Mouse (Mus musculus) MN1 (cell line): ENCODE data around the gene Ctsll3.

Source experiments
- DNase-seq: peaks from one replicate; pipeline ENCODE4 v3.0.0-alpha.2; 2016; ENCODE audit warnings: low spot score

Ctsll3 gene

GRCm38 (mm10) chr13:60802749-60803148 is at the start of gene Ctsll3:
TSS of gene Ctsll3 (minus strand) at chr13:60802849.
- no peak for DNase-seq

- no peak for DNase-seq
Measured at GRCm38 (mm10) chr13:60848241-60849120, 45.8 kb upstream of the Ctsll3 start.

- no peak for DNase-seq
Measured at GRCm38 (mm10) chr13:60843153-60843552, 40.5 kb upstream of the Ctsll3 start.

GRCm38 (mm10) chr13:60842703-60843102 is 40.1 kb upstream of the Ctsll3 start:
- peak; percentile 44 for DNase-seq

GRCm38 (mm10) chr13:60839353-60839902 is 36.8 kb upstream of the Ctsll3 start:
- no peak for DNase-seq

GRCm38 (mm10) chr13:60826052-60826451 is 23.4 kb upstream of the Ctsll3 start:
- no peak for DNase-seq

GRCm38 (mm10) chr13:60820486-60821175 is 18.0 kb upstream of the Ctsll3 start:
- no peak for DNase-seq

GRCm38 (mm10) chr13:60819469-60819868 is 16.8 kb upstream of the Ctsll3 start:
- DNase-seq = peak; percentile 36

GRCm38 (mm10) chr13:60813722-60814121 is 11.1 kb upstream of the Ctsll3 start:
- DNase-seq = no peak

GRCm38 (mm10) chr13:60812768-60813167 is 10.1 kb upstream of the Ctsll3 start:
- DNase-seq = no peak

- no peak for DNase-seq
Measured at GRCm38 (mm10) chr13:60809690-60810089, 7.0 kb upstream of the Ctsll3 start.

GRCm38 (mm10) chr13:60789466-60789865 is 13.2 kb downstream of the Ctsll3 start:
- DNase-seq = no peak

GRCm38 (mm10) chr13:60786264-60786663 is 16.4 kb downstream of the Ctsll3 start, which contains the start of gene BC051665:
TSS of gene BC051665 (minus strand) at chr13:60786364.
- no peak for DNase-seq

GRCm38 (mm10) chr13:60783301-60783700 is 19.3 kb downstream of the Ctsll3 start:
- DNase-seq = no peak

- no peak for DNase-seq
Measured at GRCm38 (mm10) chr13:60780534-60780933, 22.1 kb downstream of the Ctsll3 start.

GRCm38 (mm10) chr13:60761161-60761560 is 41.5 kb downstream of the Ctsll3 start:
- no peak for DNase-seq

- no peak for DNase-seq
Measured at GRCm38 (mm10) chr13:60760392-60760791, 42.3 kb downstream of the Ctsll3 start.

GRCm38 (mm10) chr13:60759136-60759535 is 43.5 kb downstream of the Ctsll3 start:
- DNase-seq = peak; percentile 53

GRCm38 (mm10) chr13:60757292-60757691 is 45.4 kb downstream of the Ctsll3 start:
- no peak for DNase-seq

GRCm38 (mm10) chr13:60755251-60755650 is 47.4 kb downstream of the Ctsll3 start:
- peak; percentile 35 for DNase-seq

GRCm38 (mm10) chr13:60753216-60753615 is 49.4 kb downstream of the Ctsll3 start:
- DNase-seq = no peak

- DNase-seq = no peak
Measured at GRCm38 (mm10) chr13:60750930-60751329, 51.7 kb downstream of the Ctsll3 start.

- DNase-seq = no peak
Measured at GRCm38 (mm10) chr13:60748556-60748955, 54.1 kb downstream of the Ctsll3 start.
